Mouse (Mus musculus) midbrain, embryonic 10.5 days (tissue): ENCODE results near the gene Cutal. TPM values are rescaled to one million over a fixed set of nuclear protein-coding genes. Genes with fewer than 3 reads are reported as not detected.
A peak's percentile ranks its signal among the peaks of the same experiment; 100 is the strongest.

Experiments used
- DNase-seq: peaks from one replicate; pipeline ENCODE4 v3.0.0-alpha.2; 2017; ENCODE audit warnings: low spot score
- H3K27ac ChIP-seq: fragments of 300-500 bp; sonication (generic); replicated peaks from 2 replicates; pipeline ENCODE4 v1.5.1; 2016; ENCODE audit warnings: mild to moderate bottlenecking
- H3K27me3 ChIP-seq: fragments of 300-500 bp; sonication (generic); 2 replicates; pipeline ENCODE4 v1.6.1; 2016; ENCODE audit warnings: low read depth, mild to moderate bottlenecking; ENCODE audit not compliant: poor library complexity, severe bottlenecking
- H3K36me3 ChIP-seq: fragments of 300-500 bp; sonication (generic); 2 replicates; pipeline ENCODE4 v1.6.1; 2016; ENCODE audit warnings: mild to moderate bottlenecking, moderate library complexity
- H3K4me1 ChIP-seq: fragments of 300-500 bp; sonication (generic); 2 replicates; pipeline ENCODE4 v1.6.1; 2016
- H3K4me3 ChIP-seq: fragments of 300-500 bp; sonication (generic); 2 replicates; pipeline ENCODE4 v1.5.1; 2016; ENCODE audit warnings: mild to moderate bottlenecking, moderate library complexity
- H3K9me3 ChIP-seq: fragments of 300-500 bp; sonication (generic); replicated peaks from 2 replicates; pipeline ENCODE4 v1.6.1; 2016; ENCODE audit warnings: mild to moderate bottlenecking
- whole genome bisulfite sequencing: fragments of 180-500 bp; shearing (Covaris S2); methylation state at CpG from one replicate; pipeline ENCODE4 v1.1.7; 2016; 5-methylcytosine and 5-hydroxymethylcytosine counted together
- polyA plus RNA-seq: library from polyadenylated mRNA; unstranded; fragments of >200 nt; fragmentation: Nextera tagmentation; extraction: Ambion mirVana; gene quantifications from 2 replicates; pipeline ENCODE4 v1.2.1, GENCODE M21; 2016

Gene Cutal
- polyA plus RNA-seq, 1 experiment from 2014 or later, result 0.11 TPM

DNA sequence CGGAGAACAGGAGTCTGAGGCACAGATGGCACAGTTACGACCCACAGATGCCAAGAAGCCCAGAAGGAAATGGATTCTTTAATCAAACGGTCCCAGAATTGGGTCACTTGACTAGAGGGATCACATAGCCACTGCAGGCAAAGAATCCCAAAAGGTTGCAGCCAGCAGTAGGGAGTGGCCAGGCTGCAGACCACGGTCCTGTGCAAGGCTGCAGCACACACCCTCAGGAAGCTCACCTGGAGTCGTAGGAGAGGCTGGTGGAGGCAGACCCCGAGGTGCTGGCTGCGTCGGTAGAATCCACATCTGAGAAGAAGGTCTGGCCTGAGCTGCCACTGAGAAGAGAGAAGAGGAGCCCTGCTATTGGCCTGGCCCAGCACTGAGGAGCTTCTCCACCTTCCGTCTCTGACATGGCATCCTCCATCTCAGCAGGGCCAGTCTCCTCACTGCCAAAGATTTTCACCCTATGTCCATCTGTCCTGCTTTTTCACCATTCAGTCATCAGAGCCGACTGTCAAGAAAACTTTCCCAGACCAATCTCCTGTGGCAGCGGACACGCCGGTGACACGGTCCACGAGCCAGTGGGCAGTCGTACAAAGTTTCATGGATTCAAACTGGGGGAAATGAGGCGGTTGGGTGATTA, 22.7 kb downstream of the Cutal start:
- Histone ChIP-seq H3K27ac (no peak overlapping the region), H3K4me3 (no peak overlapping the region), H3K27me3 (peaks cover 12% of the 10 kb centered on the region; the same call in 1 of the 2 replicates), H3K9me3 (no peaks in the 10 kb centered on the region), H3K4me1 (0 out of 2 replicates have a peak, but pooled peaks cover 4% of the 10 kb centered on the region), H3K36me3 (peaks cover 3% of the 10 kb centered on the region; the same call in 1 of the 2 replicates)
- WGBS, result 89% methylated on average over 17 of the region's 17 CpGs
- no peak for DNase-seq

DNA sequence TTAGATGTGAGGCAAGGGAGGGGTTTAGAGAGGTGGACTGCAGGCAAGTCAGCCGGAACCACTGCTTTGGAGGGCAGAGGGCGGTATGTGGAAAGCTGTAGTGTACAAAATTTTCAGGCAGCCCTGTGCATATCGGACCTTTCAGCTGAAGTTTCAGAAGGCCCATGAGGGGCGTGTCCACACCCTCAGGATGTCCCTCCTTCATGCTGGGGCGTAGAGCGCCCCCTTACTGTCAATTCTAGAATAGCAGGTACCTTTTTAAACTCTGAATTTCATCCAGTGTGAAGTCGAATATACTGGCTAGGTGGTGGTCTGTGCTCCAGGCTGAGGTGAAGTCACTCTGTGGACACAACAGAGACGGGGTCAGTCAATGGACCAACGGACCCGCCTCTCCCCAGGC, 23.6 kb downstream of the Cutal start:
- H3K4me1 ChIP-seq, result 0 out of 2 replicates have a peak, but pooled peaks cover 4% of the 10 kb centered on the region

DNA sequence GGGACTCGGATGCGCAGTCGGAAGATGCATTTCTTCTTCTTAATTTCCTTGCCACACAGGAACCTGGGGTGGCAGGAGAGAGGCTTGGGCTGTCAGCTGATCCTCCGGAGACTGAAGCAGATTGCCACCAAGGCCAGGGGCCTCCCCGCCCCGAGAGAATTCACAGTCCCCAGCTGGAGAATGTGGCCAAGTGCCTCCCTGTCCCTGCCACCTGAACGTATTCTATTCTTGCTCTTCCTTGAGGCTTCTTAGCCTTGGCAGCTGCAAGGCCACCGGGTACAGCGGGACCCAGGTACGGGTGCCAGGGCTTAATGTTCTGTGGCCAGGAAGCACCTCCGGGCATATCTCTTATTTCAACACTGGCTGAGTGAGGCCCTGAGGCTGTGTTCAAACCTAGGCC, 25.5 kb downstream of the Cutal start:
- 82% methylated on average over 11 of the region's 11 CpGs for WGBS
- peaks cover 4% of the 10 kb centered on the region; the same call in 1 of the 2 replicates for H3K36me3 ChIP-seq
- no peak overlapping the region for H3K27ac ChIP-seq
- no peak for DNase-seq
- H3K27me3 ChIP-seq, result peaks cover 12% of the 10 kb centered on the region; the same call in 1 of the 2 replicates
- H3K4me1 ChIP-seq, result peaks cover 13% of the 10 kb centered on the region
- H3K4me3 ChIP-seq, result no peak overlapping the region
- H3K9me3 ChIP-seq, result no peaks in the 10 kb centered on the region

More for the DNA sequence above, 23.6 kb downstream of the Cutal start:
- Histone ChIP-seq H3K27me3 (peaks cover 12% of the 10 kb centered on the region; the same call in 1 of the 2 replicates), H3K27ac (no peak overlapping the region), H3K4me3 (no peak overlapping the region), H3K36me3 (peaks cover 4% of the 10 kb centered on the region; the same call in 1 of the 2 replicates), H3K9me3 (no peaks in the 10 kb centered on the region)
- DNase-seq, result peak; percentile 33
- WGBS, result 27% methylated on average over 10 of the region's 10 CpGs

DNA sequence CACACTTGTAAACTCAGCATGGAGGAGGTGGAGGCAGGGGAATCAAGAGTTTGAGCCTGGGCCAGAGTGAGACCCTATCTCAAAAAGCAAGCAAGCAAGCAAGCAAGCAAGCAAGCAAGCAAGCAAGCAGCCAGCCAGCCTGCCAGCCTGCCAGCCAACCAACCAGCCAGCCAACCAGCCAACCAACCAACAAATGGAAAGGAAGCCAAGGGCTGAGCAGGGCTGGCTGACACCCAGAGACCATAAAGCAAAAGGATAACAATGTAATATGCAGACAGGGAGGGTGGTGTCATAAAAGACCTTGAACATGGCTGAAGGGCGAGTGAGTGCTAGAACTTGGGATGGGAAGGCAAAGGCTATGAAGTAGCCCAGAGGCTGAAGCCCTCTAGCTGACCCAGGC, 26.2 kb downstream of the Cutal start:
- DNase-seq, result no peak
- H3K27ac ChIP-seq, result no peak overlapping the region
- peaks cover 20% of the 10 kb centered on the region for H3K4me1 ChIP-seq
- H3K4me3 ChIP-seq, result no peak overlapping the region
- no peaks in the 10 kb centered on the region for H3K9me3 ChIP-seq
- H3K27me3 ChIP-seq, result peaks cover 12% of the 10 kb centered on the region; the same call in 1 of the 2 replicates
- H3K36me3 ChIP-seq, result peaks cover 4% of the 10 kb centered on the region; the same call in 1 of the 2 replicates
- 79% methylated on average over 1 of the region's 1 CpGs for WGBS

DNA sequence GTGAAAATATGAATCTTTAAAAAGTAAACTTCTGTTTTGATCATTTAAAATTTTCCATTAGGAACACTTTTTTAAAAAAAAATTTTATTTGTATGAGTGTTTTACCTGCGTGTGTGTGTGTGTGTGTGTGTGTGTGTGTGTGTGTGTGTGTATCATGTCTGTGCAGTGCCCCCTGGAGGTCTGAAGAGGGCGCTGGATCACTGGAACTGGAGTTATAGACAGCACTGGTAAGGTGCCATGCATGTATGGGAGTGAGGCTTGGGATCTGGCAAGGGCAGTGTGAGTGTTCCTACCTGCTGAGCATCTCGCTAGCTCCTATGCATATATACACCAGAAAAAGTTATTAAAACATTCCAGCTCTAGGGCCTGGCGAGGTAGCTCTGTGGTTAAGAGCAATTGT, 27.5 kb downstream of the Cutal start:
- Histone ChIP-seq H3K36me3 (peaks cover 4% of the 10 kb centered on the region; the same call in 1 of the 2 replicates), H3K4me1 (peaks cover 25% of the 10 kb centered on the region), H3K27ac (no peak overlapping the region), H3K4me3 (no peak overlapping the region), H3K27me3 (peaks cover 19% of the 10 kb centered on the region; the same call in 1 of the 2 replicates), H3K9me3 (no peaks in the 10 kb centered on the region)
- DNase-seq, result no peak
- WGBS, result 70% methylated on average over 4 of the region's 4 CpGs

DNA sequence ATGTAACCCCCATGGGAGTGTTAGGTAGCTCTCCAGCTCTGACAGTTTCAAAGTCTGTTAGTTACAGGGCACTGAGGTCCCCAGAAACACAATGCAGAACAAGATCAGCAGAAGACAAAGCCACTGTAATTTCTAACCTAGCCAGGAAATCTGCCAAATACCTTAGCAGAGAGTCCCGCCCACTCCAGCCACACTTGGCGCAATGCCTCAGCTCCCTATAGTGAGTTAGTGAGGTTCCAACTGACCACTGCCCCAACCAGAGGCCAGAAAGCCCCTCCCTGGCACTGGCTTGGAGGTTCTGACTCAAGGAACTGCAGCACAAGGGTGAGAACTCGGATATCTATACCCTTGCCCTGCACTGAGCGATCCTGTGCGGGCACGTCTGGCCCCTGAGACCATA, 28.5 kb downstream of the Cutal start:
- Histone ChIP-seq H3K27me3 (peaks cover 28% of the 10 kb centered on the region; the same call in 1 of the 2 replicates), H3K4me3 (no peak overlapping the region), H3K27ac (no peak overlapping the region), H3K36me3 (peaks cover 4% of the 10 kb centered on the region; the same call in 1 of the 2 replicates), H3K4me1 (peaks cover 32% of the 10 kb centered on the region), H3K9me3 (no peaks in the 10 kb centered on the region)
- no peak for DNase-seq
- 86% methylated on average over 6 of the region's 6 CpGs for WGBS

DNA sequence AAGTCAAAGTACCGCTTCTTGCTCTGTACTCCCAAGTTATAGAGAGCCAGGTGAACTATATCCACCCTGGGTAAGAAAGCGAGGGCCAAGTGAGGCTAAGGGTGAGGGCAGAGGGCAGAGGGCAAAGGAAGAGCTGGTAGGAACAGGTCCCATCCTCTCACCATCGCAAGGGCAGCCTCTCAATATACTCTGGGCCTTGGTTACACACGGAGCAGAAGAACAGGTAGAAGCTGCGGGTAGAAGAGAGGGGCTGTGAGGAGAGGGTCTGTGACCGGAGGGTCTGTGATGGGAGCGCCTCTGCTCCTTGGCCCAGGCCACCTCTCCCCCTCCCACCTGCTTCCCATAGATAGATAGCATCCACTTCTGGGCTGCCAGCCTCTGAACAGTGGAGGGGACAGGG, 29.0 kb downstream of the Cutal start:
- no peak overlapping the region for H3K27ac ChIP-seq
- WGBS, result 91% methylated on average over 7 of the region's 7 CpGs
- H3K9me3 ChIP-seq, result no peaks in the 10 kb centered on the region
- peaks cover 32% of the 10 kb centered on the region; the same call in 1 of the 2 replicates for H3K27me3 ChIP-seq
- DNase-seq, result no peak
- H3K4me1 ChIP-seq, result peaks cover 29% of the 10 kb centered on the region
- peaks cover 4% of the 10 kb centered on the region; the same call in 1 of the 2 replicates for H3K36me3 ChIP-seq
- H3K4me3 ChIP-seq, result no peak overlapping the region

DNA sequence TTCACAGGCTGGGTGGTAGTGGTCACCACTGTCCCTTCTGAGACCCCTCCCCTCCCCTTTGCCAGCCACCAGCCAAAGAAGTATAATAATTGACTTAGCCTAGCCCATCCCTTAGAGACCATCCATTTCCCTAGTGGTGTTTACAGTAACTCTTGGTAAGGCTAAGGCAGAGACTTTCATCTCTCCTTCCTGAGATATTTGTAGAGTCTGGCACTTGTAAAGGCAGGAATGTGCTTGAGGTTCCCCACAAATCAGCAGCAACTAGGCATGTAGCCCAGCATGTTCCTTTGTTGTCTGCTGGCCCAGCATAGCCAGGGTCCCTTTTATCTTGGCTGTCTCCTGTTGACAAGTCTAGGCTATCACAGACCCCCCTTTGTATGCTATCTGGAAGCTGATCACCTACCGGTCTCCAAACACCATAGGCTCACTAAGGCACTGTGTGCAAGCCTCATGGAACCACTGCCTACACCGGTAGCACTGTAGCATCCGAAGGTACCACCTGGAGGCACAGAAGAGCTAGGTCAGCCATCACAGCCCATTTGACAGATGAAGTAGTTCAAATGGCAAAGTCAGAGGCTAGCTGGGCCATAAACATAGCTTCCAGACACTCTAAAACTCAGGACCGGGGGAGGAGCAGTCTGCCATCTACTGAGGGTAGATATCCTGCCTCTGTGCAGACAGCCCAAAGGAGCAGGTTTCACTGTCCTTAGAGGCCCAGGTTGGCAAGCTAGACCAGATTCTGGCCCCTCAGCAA, 29.6 kb downstream of the Cutal start:
- H3K27ac ChIP-seq, result no peak overlapping the region
- H3K27me3 ChIP-seq, result peaks cover 28% of the 10 kb centered on the region; the same call in 1 of the 2 replicates
- no peaks in the 10 kb centered on the region for H3K9me3 ChIP-seq
- DNase-seq, result no peak
- peaks cover 28% of the 10 kb centered on the region for H3K4me1 ChIP-seq
- no peak overlapping the region for H3K4me3 ChIP-seq
- WGBS, result 77% methylated on average over 4 of the region's 4 CpGs
- peaks cover 4% of the 10 kb centered on the region; the same call in 1 of the 2 replicates for H3K36me3 ChIP-seq

DNA sequence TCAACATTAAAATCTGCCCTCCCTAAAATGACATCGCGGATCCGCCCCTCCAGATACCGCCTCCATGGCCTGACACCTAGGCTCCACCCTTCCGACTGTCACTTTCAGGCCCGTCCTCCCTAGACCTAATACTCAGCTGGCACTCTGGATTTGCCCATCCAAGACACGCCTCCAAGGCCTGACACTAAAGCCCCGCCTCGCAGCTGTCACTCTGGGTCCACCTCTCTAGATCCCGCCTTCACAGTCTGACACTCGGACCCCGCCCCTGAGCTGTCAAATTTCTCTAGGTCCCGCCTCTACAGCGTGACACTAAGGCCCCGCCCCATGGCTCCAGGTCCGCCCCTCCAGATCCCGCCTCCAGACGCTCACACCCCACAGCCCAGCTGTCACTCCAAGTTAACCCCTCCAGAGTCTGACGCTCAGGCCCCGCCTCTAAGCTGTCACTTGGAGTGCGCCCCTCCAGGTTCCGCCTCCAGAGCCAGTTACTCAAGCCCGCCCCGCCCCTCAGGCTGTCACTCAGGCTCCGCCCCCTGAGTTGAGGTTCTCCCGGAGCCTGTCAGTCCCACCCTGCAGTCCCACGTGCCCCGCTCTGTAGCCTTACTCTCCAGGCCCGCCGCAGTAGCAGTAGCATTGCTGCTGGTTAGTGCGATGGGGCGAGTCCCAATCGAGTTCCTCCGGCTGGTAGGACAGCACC, 30.8 kb downstream of the Cutal start:
- peak overlapping the region; percentile 61; the same call in 1 of the 2 replicates for H3K27ac ChIP-seq
- peaks cover 4% of the 10 kb centered on the region; the same call in 1 of the 2 replicates for H3K36me3 ChIP-seq
- H3K4me1 ChIP-seq, result peaks cover 28% of the 10 kb centered on the region
- DNase-seq, result peak; percentile 99
- H3K27me3 ChIP-seq, result peaks cover 20% of the 10 kb centered on the region; the same call in 1 of the 2 replicates
- H3K9me3 ChIP-seq, result no peaks in the 10 kb centered on the region
- under 1% methylated on average over 34 of the region's 34 CpGs for WGBS
- H3K4me3 ChIP-seq, result peak overlapping the region; percentile 46

DNA sequence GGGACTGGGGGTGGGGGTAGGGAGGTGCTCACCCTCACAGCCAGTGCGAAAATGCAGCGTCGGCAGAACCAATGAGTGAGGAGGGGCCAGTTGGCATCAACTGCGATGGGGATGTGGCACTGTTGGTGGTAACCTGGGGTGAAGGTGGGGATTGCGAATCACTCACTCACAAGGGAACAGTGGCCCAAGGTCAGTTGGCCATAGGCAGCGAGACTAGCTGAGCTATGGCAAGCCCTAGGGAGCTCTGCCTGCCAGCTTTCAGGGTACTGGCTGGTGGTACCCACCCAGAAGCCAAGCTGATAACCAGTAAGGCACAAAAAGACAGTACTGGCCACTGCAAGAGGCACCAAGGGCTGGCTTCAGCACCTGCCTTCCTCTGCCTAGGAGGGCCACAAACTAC, 32.2 kb downstream of the Cutal start:
- H3K27me3 ChIP-seq, result peaks cover 32% of the 10 kb centered on the region
- DNase-seq, result no peak
- peaks cover 28% of the 10 kb centered on the region for H3K4me1 ChIP-seq
- H3K27ac ChIP-seq, result no peak overlapping the region
- peaks cover 4% of the 10 kb centered on the region; the same call in 1 of the 2 replicates for H3K36me3 ChIP-seq
- no peak overlapping the region for H3K4me3 ChIP-seq
- H3K9me3 ChIP-seq, result no peaks in the 10 kb centered on the region
- 65% methylated on average over 6 of the region's 6 CpGs for WGBS

DNA sequence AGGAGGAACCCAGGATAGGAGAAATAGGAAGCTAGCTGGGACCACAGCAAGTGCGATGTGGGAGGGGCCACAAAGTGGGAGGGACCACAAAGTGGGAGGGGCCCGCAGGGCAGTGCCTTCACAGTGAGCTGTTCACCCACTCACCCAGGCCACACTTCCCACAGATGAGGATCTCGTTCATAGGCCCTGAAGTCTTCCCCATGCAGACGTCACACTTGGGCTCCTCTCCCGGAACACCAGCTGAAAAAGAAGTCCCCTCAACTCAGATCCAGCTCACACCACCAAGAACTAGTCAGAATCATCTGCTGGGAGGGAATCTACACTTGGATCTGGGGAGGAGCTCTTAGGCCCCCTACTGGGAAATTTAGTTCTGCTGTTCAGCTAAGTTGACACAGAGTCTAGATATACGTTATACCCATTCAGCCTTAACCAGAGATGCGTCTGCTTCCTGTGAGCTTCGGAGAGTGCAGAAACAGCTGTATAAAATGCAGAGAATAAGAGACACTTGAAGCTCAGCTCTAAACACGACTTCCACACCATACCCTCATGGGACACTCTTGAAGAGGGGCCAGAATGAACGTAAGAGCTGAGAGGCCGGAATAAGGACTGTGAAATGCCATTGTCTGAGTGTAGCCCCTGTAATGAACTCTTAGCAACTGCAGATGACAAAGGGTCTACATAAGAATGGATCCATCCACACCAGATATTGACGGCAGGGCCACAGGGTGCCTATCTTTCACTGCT, 32.8 kb downstream of the Cutal start:
- peaks cover 28% of the 10 kb centered on the region for H3K4me1 ChIP-seq
- H3K27me3 ChIP-seq, result peaks cover 38% of the 10 kb centered on the region
- no peak for DNase-seq
- H3K27ac ChIP-seq, result no peak overlapping the region
- no peak overlapping the region for H3K4me3 ChIP-seq
- H3K36me3 ChIP-seq, result peaks cover under 1% of the 10 kb centered on the region; the same call in 1 of the 2 replicates
- WGBS, result 56% methylated on average over 12 of the region's 12 CpGs
- H3K9me3 ChIP-seq, result no peaks in the 10 kb centered on the region

DNA sequence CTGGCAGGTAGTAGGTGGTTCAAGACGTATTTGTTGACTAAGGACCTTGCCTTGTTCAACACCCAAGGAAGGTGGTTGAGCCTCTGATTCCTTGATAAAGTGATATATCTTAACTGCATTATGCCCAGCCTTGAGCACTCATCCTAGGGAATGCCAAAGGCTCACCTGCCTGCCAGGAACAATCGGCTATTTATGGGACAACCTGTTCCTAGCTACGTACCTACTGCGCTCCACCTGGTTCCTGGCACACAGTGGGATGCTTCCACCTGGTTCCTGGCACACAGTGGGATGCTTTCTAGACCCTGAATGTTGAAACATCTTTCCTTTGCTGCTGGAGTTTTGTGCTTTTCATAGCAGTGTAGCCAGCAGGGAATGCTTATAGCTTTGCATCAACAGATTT, 35.5 kb downstream of the Cutal start:
- no peak for DNase-seq
- no peaks in the 10 kb centered on the region for H3K36me3 ChIP-seq
- peaks cover 44% of the 10 kb centered on the region for H3K4me1 ChIP-seq
- peaks cover 65% of the 10 kb centered on the region for H3K27me3 ChIP-seq
- H3K4me3 ChIP-seq, result no peak overlapping the region
- H3K27ac ChIP-seq, result no peak overlapping the region
- 86% methylated on average over 4 of the region's 4 CpGs for WGBS
- H3K9me3 ChIP-seq, result no peaks in the 10 kb centered on the region
